Mouse (Mus musculus): Measurements from ENCODE around the gene Stx3. TPM values are rescaled to one million over a fixed set of nuclear protein-coding genes. Genes with fewer than 3 reads are reported as not detected.

Gene Stx3
- polyA plus RNA-seq, 1 experiment from 2014 or later: 11.3 TPM

GRCm38 (mm10) chr19:11817586-11817985 lies 1.6 kb downstream of the Stx3 start:
- peak overlapping the region; percentile 74 for H3K4me3 ChIP-seq
- no peaks in the 10 kb centered on the region for H3K9me3 ChIP-seq
- H3K9ac ChIP-seq: no peak overlapping the region
- 13% methylated on average over 5 of the region's 5 CpGs for WGBS
- H3K4me1 ChIP-seq (replicated peaks): peaks cover 22% of the 10 kb centered on the region
- no peak for ATAC-seq (ENCODE audit: low FRiP score)
- H3K27me3 ChIP-seq: peaks cover 53% of the 10 kb centered on the region
- H3K4me2 ChIP-seq: peak overlapping the region; percentile 95
- H3K27ac ChIP-seq: no peak overlapping the region
- no peaks in the 10 kb centered on the region for H3K36me3 ChIP-seq

- Histone ChIP-seq H3K36me3 (no peaks in the 10 kb centered on the region), H3K4me2 (no peak overlapping the region), H3K27me3 (peaks cover 53% of the 10 kb centered on the region), H3K4me1 (replicated peaks) (peaks cover 30% of the 10 kb centered on the region), H3K9me3 (no peaks in the 10 kb centered on the region), H3K9ac (no peak overlapping the region), H3K27ac (no peak overlapping the region), H3K4me3 (no peak overlapping the region)
- no peak for ATAC-seq (ENCODE audit: low FRiP score)
- WGBS: 56% methylated on average over 6 of the region's 6 CpGs
Observed at GRCm38 (mm10) chr19:11816706-11817105, 2.5 kb downstream of the Stx3 start.

- Histone ChIP-seq H3K4me2 (no peak overlapping the region), H3K36me3 (no peaks in the 10 kb centered on the region), H3K4me3 (no peak overlapping the region), H3K27me3 (peaks cover 44% of the 10 kb centered on the region), H3K9ac (no peak overlapping the region), H3K27ac (no peak overlapping the region), H3K9me3 (no peaks in the 10 kb centered on the region), H3K4me1 (replicated peaks) (peaks cover 33% of the 10 kb centered on the region)
- ATAC-seq (ENCODE audit: low FRiP score): no peak
- WGBS: 67% methylated on average over 6 of the region's 6 CpGs
Observed at GRCm38 (mm10) chr19:11814742-11815333, 4.4 kb downstream of the Stx3 start.

- H3K4me3 ChIP-seq: no peak overlapping the region
- no peaks in the 10 kb centered on the region for H3K9me3 ChIP-seq
- H3K27me3 ChIP-seq: peaks cover 39% of the 10 kb centered on the region
- H3K4me2 ChIP-seq: no peak overlapping the region
- 20% methylated on average over 8 of the region's 8 CpGs for WGBS
- no peak overlapping the region for H3K9ac ChIP-seq
- H3K27ac ChIP-seq: peak overlapping the region; percentile 30; the same call in 1 of the 2 replicates
- H3K36me3 ChIP-seq: no peaks in the 10 kb centered on the region
- no peak for ATAC-seq (ENCODE audit: low FRiP score)
- peaks cover 24% of the 10 kb centered on the region; the same call in 1 of the 2 replicates for H3K4me1 ChIP-seq (replicated peaks)
Observed at GRCm38 (mm10) chr19:11813649-11814048, 5.6 kb downstream of the Stx3 start.

GRCm38 (mm10) chr19:11813136-11813535 lies 6.1 kb downstream of the Stx3 start:
- Histone ChIP-seq H3K4me2 (no peak overlapping the region), H3K4me1 (replicated peaks) (peaks cover 20% of the 10 kb centered on the region; the same call in 1 of the 2 replicates), H3K27me3 (peaks cover 34% of the 10 kb centered on the region), H3K4me3 (no peak overlapping the region), H3K9me3 (no peaks in the 10 kb centered on the region), H3K27ac (no peak overlapping the region), H3K36me3 (no peaks in the 10 kb centered on the region), H3K9ac (no peak overlapping the region)
- WGBS: 76% methylated on average over 4 of the region's 4 CpGs
- ATAC-seq (ENCODE audit: low FRiP score): no peak

GRCm38 (mm10) chr19:11811688-11812365 lies 7.4 kb downstream of the Stx3 start:
- H3K27me3 ChIP-seq: peaks cover 21% of the 10 kb centered on the region
- peak overlapping the region; percentile 44; the same call in 1 of the 2 replicates for H3K27ac ChIP-seq
- ATAC-seq (ENCODE audit: low FRiP score): peak; percentile 91
- WGBS: 40% methylated on average over 5 of the region's 5 CpGs
- peaks cover 18% of the 10 kb centered on the region; the same call in 1 of the 2 replicates for H3K4me1 ChIP-seq (replicated peaks)
- H3K4me2 ChIP-seq: peak overlapping the region; percentile 10; the same call in 1 of the 2 replicates
- H3K9ac ChIP-seq: no peak overlapping the region
- no peak overlapping the region for H3K4me3 ChIP-seq
- no peaks in the 10 kb centered on the region for H3K9me3 ChIP-seq
- no peaks in the 10 kb centered on the region for H3K36me3 ChIP-seq

- H3K36me3 ChIP-seq: no peaks in the 10 kb centered on the region
Observed at GRCm38 (mm10) chr19:11810856-11811255, 8.3 kb downstream of the Stx3 start.

GRCm38 (mm10) chr19:11810003-11810758 lies 9.0 kb downstream of the Stx3 start:
- ATAC-seq (ENCODE audit: low FRiP score): no peak
- WGBS: 87% methylated on average over 5 of the region's 5 CpGs
- no peak overlapping the region for H3K4me2 ChIP-seq
- H3K36me3 ChIP-seq: no peaks in the 10 kb centered on the region
- peaks cover 18% of the 10 kb centered on the region; the same call in 1 of the 2 replicates for H3K4me1 ChIP-seq (replicated peaks)
- H3K27ac ChIP-seq: no peak overlapping the region
- peaks cover 6% of the 10 kb centered on the region for H3K27me3 ChIP-seq
- H3K4me3 ChIP-seq: no peak overlapping the region
- H3K9ac ChIP-seq: no peak overlapping the region
- no peaks in the 10 kb centered on the region for H3K9me3 ChIP-seq

More at GRCm38 (mm10) chr19:11810856-11811255, 8.3 kb downstream of the Stx3 start:
- Histone ChIP-seq H3K27me3 (peaks cover 11% of the 10 kb centered on the region), H3K4me3 (no peak overlapping the region), H3K4me2 (no peak overlapping the region), H3K4me1 (replicated peaks) (peaks cover 18% of the 10 kb centered on the region; the same call in 1 of the 2 replicates), H3K9me3 (no peaks in the 10 kb centered on the region), H3K27ac (no peak overlapping the region), H3K9ac (no peak overlapping the region)
- 71% methylated on average over 1 of the region's 1 CpGs for WGBS
- ATAC-seq (ENCODE audit: low FRiP score): no peak

- no peak overlapping the region for H3K27ac ChIP-seq
- no peak overlapping the region for H3K9ac ChIP-seq
- H3K4me2 ChIP-seq: no peak overlapping the region
- no peak for ATAC-seq (ENCODE audit: low FRiP score)
- H3K27me3 ChIP-seq: no peaks in the 10 kb centered on the region
- no peaks in the 10 kb centered on the region for H3K9me3 ChIP-seq
- H3K36me3 ChIP-seq: no peaks in the 10 kb centered on the region
- WGBS: 86% methylated on average over 2 of the region's 2 CpGs
- H3K4me1 ChIP-seq (replicated peaks): peaks cover 15% of the 10 kb centered on the region; the same call in 1 of the 2 replicates
- no peak overlapping the region for H3K4me3 ChIP-seq
Observed at GRCm38 (mm10) chr19:11808452-11808851, 10.8 kb downstream of the Stx3 start.

GRCm38 (mm10) chr19:11807822-11808221 lies 11.4 kb downstream of the Stx3 start:
- Histone ChIP-seq H3K27me3 (no peaks in the 10 kb centered on the region), H3K9ac (no peak overlapping the region), H3K4me1 (replicated peaks) (peaks cover 15% of the 10 kb centered on the region; the same call in 1 of the 2 replicates), H3K36me3 (no peaks in the 10 kb centered on the region), H3K27ac (no peak overlapping the region), H3K9me3 (no peaks in the 10 kb centered on the region), H3K4me2 (no peak overlapping the region), H3K4me3 (no peak overlapping the region)
- no peak for ATAC-seq (ENCODE audit: low FRiP score)
- 29% methylated on average over 6 of the region's 6 CpGs for WGBS

GRCm38 (mm10) chr19:11807251-11807650 lies 12.0 kb downstream of the Stx3 start:
- H3K9me3 ChIP-seq: no peaks in the 10 kb centered on the region
- H3K4me1 ChIP-seq (replicated peaks): peaks cover 11% of the 10 kb centered on the region; the same call in 1 of the 2 replicates
- no peaks in the 10 kb centered on the region for H3K36me3 ChIP-seq
- H3K4me3 ChIP-seq: no peak overlapping the region
- H3K27ac ChIP-seq: no peak overlapping the region
- ATAC-seq (ENCODE audit: low FRiP score): no peak
- H3K4me2 ChIP-seq: no peak overlapping the region
- no peak overlapping the region for H3K9ac ChIP-seq
- H3K27me3 ChIP-seq: no peaks in the 10 kb centered on the region
- WGBS: 69% methylated on average over 2 of the region's 2 CpGs

GRCm38 (mm10) chr19:11804423-11804822 lies 14.8 kb downstream of the Stx3 start:
- H3K4me1 ChIP-seq (replicated peaks): no peaks in the 10 kb centered on the region
- no peaks in the 10 kb centered on the region for H3K36me3 ChIP-seq
- 66% methylated on average over 1 of the region's 1 CpGs for WGBS
- H3K4me2 ChIP-seq: no peak overlapping the region
- no peak overlapping the region for H3K9ac ChIP-seq
- no peaks in the 10 kb centered on the region for H3K9me3 ChIP-seq
- no peak overlapping the region for H3K4me3 ChIP-seq
- no peak for ATAC-seq (ENCODE audit: low FRiP score)
- no peak overlapping the region for H3K27ac ChIP-seq
- no peaks in the 10 kb centered on the region for H3K27me3 ChIP-seq
